ENCODE assay signal across 8 mouse cellular contexts in genomic region chr7:19131324-19131848, GRCm38 (mm10). TPM values are rescaled to one million over a fixed set of nuclear protein-coding genes. Genes with fewer than 3 reads are reported as not detected.
DNase-seq lines count a peak whose midpoint lies in the region; ATAC-seq lines count a peak whose summit lies in the region.

No protein-coding gene starts in this region.

- no peaks in the 10 kb centered on the region for H3K9me3 ChIP-seq in hindbrain, embryonic 16.5 days (ENCODE audit: control insufficient read depth, low read length)

- peak overlapping the region; percentile 51 for H3K4me3 ChIP-seq in hindbrain, embryonic 16.5 days (ENCODE audit: low read length)
- peak overlapping the region; percentile 17 for H3K4me3 ChIP-seq in macrophage (ENCODE audit: inconsistent target)

- DNase-seq in WW6 (ENCODE audit: low read depth, low spot score): peak; percentile 93
- peak; percentile 91 to 96 for DNase-seq in cerebellum, postnatal 4 days (ENCODE audit: low spot score in 2 of 2)
- peak; percentile 98 for DNase-seq in gastrocnemius, adult 18-20 months (ENCODE audit: low spot score)
- peak; percentile 94 to 97 for DNase-seq in left cerebral cortex, adult 18-20 months (ENCODE audit: low spot score in 2 of 2)
- DNase-seq in right cerebral cortex, adult 18-20 months: peak; percentile 97
- DNase-seq in urinary bladder, postnatal 10 days (ENCODE audit: low spot score): peak; percentile 93

- peak overlapping the region; percentile 78 for H3K27ac ChIP-seq in hindbrain, embryonic 16.5 days (ENCODE audit: low read depth, low read length)
- H3K27ac ChIP-seq in macrophage: 0 out of 2 replicates have a peak overlapping the region, but pooled peaks have one; percentile 27

- peak overlapping the region; percentile 64 for H3K4me2 ChIP-seq in hindbrain, embryonic 16.5 days (ENCODE audit: low read length)

- no peaks in the 10 kb centered on the region for H3K27me3 ChIP-seq in hindbrain, embryonic 16.5 days (replicated peaks; ENCODE audit: control insufficient read depth, insufficient read depth, low read length)

- H3K9ac ChIP-seq in hindbrain, embryonic 16.5 days (ENCODE audit: low read depth, low read length): peak overlapping the region; percentile 65

- ATAC-seq in hindbrain, embryonic 16.5 days: peak; percentile 99

- peaks cover 4% of the 10 kb centered on the region; the same call in 1 of the 2 replicates for H3K4me1 ChIP-seq in hindbrain, embryonic 16.5 days (ENCODE audit: control insufficient read depth, insufficient read depth, low read depth, low read length)

- WGBS in hindbrain, embryonic 16.5 days: under 1% methylated on average over 39 of the region's 39 CpGs
- WGBS in macrophage (ENCODE audit: missing documents): under 1% methylated on average over 39 of the region's 39 CpGs

- peaks cover 63% of the 10 kb centered on the region for H3K79me2 ChIP-seq in macrophage (ENCODE audit: inconsistent target)

- H3K36me3 ChIP-seq in hindbrain, embryonic 16.5 days (ENCODE audit: control insufficient read depth, insufficient read depth, low read length): peaks cover 10% of the 10 kb centered on the region
- H3K36me3 ChIP-seq in macrophage (ENCODE audit: inconsistent target): peaks cover 10% of the 10 kb centered on the region; the same call in 1 of the 2 replicates

RNA-seq across cellular contexts. Expression of gene Fbxo46, which starts 11.7 kb away (rescaled TPM):
- 1 to 10 TPM; 2.2 to 2.6 TPM for total RNA-seq in gastrocnemius, adult 18-20 months (2021)
- 16.4 and 17.7 TPM in 2 replicates for polyA plus RNA-seq in hindbrain, embryonic 16.5 days (2015; fragmentation: Nextera tagmentation; extraction: Ambion mirVana)
- total RNA-seq in left cerebral cortex, adult 18-20 months (2021): 10 to 100 TPM; 13.6 to 15.6 TPM
- 1 to 10 TPM; 3.2 to 9.8 (median 6.3) TPM for total RNA-seq in macrophage (2018; cell fraction: chromatin; rRNA removed)
- total RNA-seq in macrophage (2018; cell fraction: cytosol; rRNA removed): 10 to 100 TPM in 1 of 26 experiments, 1 to 10 TPM in 25; 3.2 to 10.1 (median 7.7) TPM
- 10 to 100 TPM in 5 of 26 experiments, 1 to 10 TPM in 21; 3.6 to 12.1 (median 7.2) TPM for total RNA-seq in macrophage (2018; cell fraction: nucleus; rRNA removed)
- 3.8 to 6.0 TPM (median 4.4 TPM) in 3 replicates for polyA plus RNA-seq in macrophage (2018)

RNA-seq across cellular contexts. Expression of gene Gm4969, which starts 13.2 kb away (rescaled TPM):
- not detected for total RNA-seq in gastrocnemius, adult 18-20 months (2021)
- polyA plus RNA-seq in hindbrain, embryonic 16.5 days (2015; fragmentation: Nextera tagmentation; extraction: Ambion mirVana): 7.0 and 8.8 TPM in 2 replicates
- under 1 TPM; 0.16 to 0.40 TPM for total RNA-seq in left cerebral cortex, adult 18-20 months (2021)
- under 1 TPM in 1 of 26 experiments, not detected in 25; 0.30 TPM for total RNA-seq in macrophage (2018; cell fraction: chromatin; rRNA removed)
- total RNA-seq in macrophage (2018; cell fraction: cytosol; rRNA removed): not detected
- under 1 TPM in 1 of 26 experiments, not detected in 25; 0.12 TPM for total RNA-seq in macrophage (2018; cell fraction: nucleus; rRNA removed)
- not detected in 3 replicates for polyA plus RNA-seq in macrophage (2018)

RNA-seq across cellular contexts. Expression of gene Qpctl, which starts 17.7 kb away (rescaled TPM):
- 1 to 10 TPM; 1.9 to 2.0 TPM for total RNA-seq in gastrocnemius, adult 18-20 months (2021)
- polyA plus RNA-seq in hindbrain, embryonic 16.5 days (2015; fragmentation: Nextera tagmentation; extraction: Ambion mirVana): 24.0 and 26.3 TPM in 2 replicates
- 10 to 100 TPM; 15.0 to 17.0 TPM for total RNA-seq in left cerebral cortex, adult 18-20 months (2021)
- total RNA-seq in macrophage (2018; cell fraction: chromatin; rRNA removed): 10 to 100 TPM in 15 of 26 experiments, 1 to 10 TPM in 11; 2.1 to 16.4 (median 10.7) TPM
- total RNA-seq in macrophage (2018; cell fraction: cytosol; rRNA removed): 10 to 100 TPM in 25 of 26 experiments, 1 to 10 TPM in 1; 8.9 to 21.8 (median 14.7) TPM
- total RNA-seq in macrophage (2018; cell fraction: nucleus; rRNA removed): 10 to 100 TPM in 24 of 26 experiments, 1 to 10 TPM in 2; 8.1 to 36.5 (median 19.3) TPM
- 9.0 to 15.2 TPM (median 12.0 TPM) in 3 replicates for polyA plus RNA-seq in macrophage (2018)

RNA-seq across cellular contexts. Expression of gene Snrpd2, which starts 18.1 kb away (rescaled TPM):
- 10 to 100 TPM; 50.5 to 55.4 TPM for total RNA-seq in gastrocnemius, adult 18-20 months (2021)
- 107 and 110 TPM in 2 replicates for polyA plus RNA-seq in hindbrain, embryonic 16.5 days (2015; fragmentation: Nextera tagmentation; extraction: Ambion mirVana)
- total RNA-seq in left cerebral cortex, adult 18-20 months (2021): 10 to 100 TPM; 73.9 to 78.5 TPM
- total RNA-seq in macrophage (2018; cell fraction: chromatin; rRNA removed): 10 to 100 TPM in 17 of 26 experiments, 1 to 10 TPM in 9; 3.7 to 20.5 (median 13.4) TPM
- 10 to 100 TPM; 22.0 to 38.9 (median 26.8) TPM for total RNA-seq in macrophage (2018; cell fraction: cytosol; rRNA removed)
- 10 to 100 TPM in 15 of 26 experiments, 1 to 10 TPM in 11; 4.7 to 19.8 (median 12.6) TPM for total RNA-seq in macrophage (2018; cell fraction: nucleus; rRNA removed)
- 19.9 to 46.5 TPM (median 29.5 TPM) in 3 replicates for polyA plus RNA-seq in macrophage (2018)

RNA-seq across cellular contexts. Expression of gene Gipr, which starts 34.5 kb away (rescaled TPM):
- not detected for total RNA-seq in gastrocnemius, adult 18-20 months (2021)
- polyA plus RNA-seq in hindbrain, embryonic 16.5 days (2015; fragmentation: Nextera tagmentation; extraction: Ambion mirVana): 2.0 and 2.9 TPM in 2 replicates
- 1 to 10 TPM; 1.4 to 1.8 TPM for total RNA-seq in left cerebral cortex, adult 18-20 months (2021)
- total RNA-seq in macrophage (2018; cell fraction: chromatin; rRNA removed): 1 to 10 TPM in 1 of 26 experiments, under 1 TPM in 5, not detected in 20; 0.22 to 1.0 (median 0.55) TPM
- total RNA-seq in macrophage (2018; cell fraction: cytosol; rRNA removed): not detected
- under 1 TPM in 8 of 26 experiments, not detected in 18; 0.12 to 0.82 (median 0.42) TPM for total RNA-seq in macrophage (2018; cell fraction: nucleus; rRNA removed)
- not detected in 3 replicates for polyA plus RNA-seq in macrophage (2018)

Comparison
In these comparisons a context has a peak if more than half of its experiments do, and no peak if none do; other contexts are left out.
1. Peak in every context shown above with its lines: DNase-seq, ATAC-seq, H3K4me3 ChIP-seq and H3K27ac ChIP-seq.
2. RNA of gene Fbxo46, which starts 11.7 kb away (total RNA-seq): 13.6 to 15.6 TPM in left cerebral cortex, adult 18-20 months; 2.2 to 2.6 TPM in gastrocnemius, adult 18-20 months; every median in the first group is over 4 times any median in the second.
3. RNA of gene Qpctl, which starts 17.7 kb away (total RNA-seq): 15.0 to 17.0 TPM in left cerebral cortex, adult 18-20 months; 1.9 to 2.0 TPM in gastrocnemius, adult 18-20 months; every median in the first group is over 4 times any median in the second.